Mouse (Mus musculus): ENCODE measurements at regions not wholly inside any gene's neighbourhood (a gene's known extent, or its start where the extent isn't known, plus 50 kb on each side); places are given as distances from the start of the nearest gene placed in this dataset.

DNA sequence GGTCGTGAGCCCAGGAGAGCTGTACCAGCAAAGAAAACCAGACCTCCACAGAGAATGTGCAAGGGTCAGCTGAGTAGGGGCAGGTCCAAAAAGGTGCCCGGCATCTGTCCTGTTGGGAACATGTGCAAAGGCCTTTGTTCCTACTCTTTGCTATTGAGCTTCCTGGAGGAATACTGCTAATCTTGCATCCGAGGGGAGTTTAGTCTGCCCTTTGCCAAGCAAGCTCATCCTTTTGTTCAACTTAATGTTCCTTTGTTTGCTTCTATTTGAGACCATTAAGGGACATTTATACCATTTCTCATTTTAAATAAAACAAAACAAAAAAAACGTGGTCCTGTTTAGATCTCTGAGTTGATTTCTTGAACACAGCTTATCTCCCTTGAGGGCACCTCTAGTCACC, 166.6 kb downstream of the Dact1 start:
- intact Hi-C loops (cut with DNase I), result no loop called here

DNA sequence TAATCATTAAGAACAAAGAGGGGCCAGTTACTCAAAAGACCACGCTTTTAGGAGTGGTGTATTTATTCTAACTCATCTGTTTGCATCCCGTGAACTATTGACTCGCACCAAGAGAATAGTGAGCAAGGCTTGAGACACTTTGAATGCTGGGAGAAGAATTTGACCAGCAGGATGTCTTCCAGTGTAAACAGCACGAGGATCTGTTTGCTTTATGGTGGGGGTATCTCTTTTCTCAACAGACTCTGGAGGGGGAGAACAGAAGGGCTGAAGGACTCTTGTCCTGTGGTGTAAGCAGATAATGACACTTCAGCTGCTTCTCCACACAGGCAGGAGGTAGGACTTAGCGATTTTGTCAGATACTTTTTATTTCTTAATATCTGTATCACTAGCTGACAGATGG, 168.0 kb downstream of the Dact1 start:
- intact Hi-C loops (cut with DNase I), result no loop called here
- DNase-seq, result no peak

More for the DNA sequence above, 166.6 kb downstream of the Dact1 start:
- DNase-seq, result no peak

DNA sequence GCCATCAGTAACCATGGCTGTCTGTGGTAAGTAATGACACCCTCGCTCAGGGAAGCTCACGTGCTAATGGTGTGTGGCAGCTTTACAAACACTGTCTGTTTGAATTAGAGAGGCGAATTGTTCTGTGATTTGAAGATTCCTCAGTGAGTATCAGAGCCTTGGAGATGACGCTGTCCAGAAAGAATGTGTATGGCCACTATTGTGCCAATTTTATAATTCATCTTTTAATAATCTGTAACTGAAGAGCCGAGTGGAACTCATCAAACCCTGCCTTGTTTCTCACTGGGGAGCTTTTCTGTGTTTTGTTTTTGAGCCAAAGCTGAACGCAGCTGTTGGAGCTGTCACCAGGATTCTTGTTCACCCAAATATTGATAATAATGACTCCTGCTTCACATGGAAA, 171.7 kb downstream of the Dact1 start:
- DNase-seq, result peak in 1 of 2 experiments; percentile 27
- intact Hi-C loops (cut with DNase I), result no loop called here

DNA sequence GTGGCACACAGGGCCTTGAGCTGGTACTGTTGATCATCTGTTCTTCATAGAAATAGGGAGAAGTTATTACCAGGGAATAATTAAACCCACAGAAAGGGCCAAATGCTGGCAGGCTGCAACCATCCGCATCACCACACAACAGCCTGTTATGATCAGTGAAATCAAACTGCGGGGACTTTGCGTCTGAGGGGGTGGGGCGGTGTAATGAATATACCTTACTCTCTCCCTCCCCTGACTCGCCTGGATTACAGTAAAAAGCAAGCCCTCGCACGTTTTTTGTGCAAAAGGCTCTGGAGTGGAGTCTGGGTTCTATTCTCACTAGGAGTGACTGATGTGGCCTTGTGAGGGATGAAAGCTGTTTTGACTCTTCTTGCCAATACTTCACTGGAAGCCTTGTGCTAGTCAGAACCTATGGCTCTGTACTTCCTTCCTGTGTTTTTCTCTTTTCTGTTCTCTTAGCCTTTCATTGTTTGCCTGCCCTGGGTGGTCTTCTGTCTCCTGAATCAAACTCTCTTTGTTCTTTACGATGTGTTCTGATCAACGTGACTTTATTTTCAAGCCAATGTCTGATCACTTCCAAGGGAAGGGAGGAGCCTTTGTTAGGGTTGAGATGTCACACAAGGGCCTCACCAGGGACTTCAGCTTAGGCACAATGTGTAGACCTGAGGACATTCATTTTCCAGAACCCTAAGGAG, 172.4 kb downstream of the Dact1 start:
- intact Hi-C loops (cut with DNase I), result no loop called here

DNA sequence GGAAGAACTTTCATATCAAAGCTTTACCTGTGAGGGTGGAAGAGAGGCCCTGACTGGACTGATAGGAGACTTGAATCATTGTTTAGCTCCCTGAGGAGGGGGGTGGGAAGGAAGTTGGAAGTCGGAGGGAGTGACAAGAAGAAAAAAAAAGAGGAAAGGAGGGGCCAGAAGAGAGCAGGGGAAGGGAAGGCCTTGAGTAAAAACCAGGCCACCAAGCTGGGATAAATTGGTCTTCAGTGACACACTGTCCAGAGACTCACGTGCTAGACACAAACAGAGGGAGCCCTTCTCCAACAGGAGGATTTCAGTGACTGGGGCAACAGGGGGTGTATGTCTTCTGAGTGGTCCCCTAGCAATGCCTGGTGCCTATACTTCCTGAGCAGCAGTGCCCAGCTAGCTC, 172.9 kb downstream of the Dact1 start:
- intact Hi-C loops (cut with DNase I), result no loop called here
- no peak for DNase-seq

More for the DNA sequence above, 172.4 kb downstream of the Dact1 start:
- no peak for DNase-seq

DNA sequence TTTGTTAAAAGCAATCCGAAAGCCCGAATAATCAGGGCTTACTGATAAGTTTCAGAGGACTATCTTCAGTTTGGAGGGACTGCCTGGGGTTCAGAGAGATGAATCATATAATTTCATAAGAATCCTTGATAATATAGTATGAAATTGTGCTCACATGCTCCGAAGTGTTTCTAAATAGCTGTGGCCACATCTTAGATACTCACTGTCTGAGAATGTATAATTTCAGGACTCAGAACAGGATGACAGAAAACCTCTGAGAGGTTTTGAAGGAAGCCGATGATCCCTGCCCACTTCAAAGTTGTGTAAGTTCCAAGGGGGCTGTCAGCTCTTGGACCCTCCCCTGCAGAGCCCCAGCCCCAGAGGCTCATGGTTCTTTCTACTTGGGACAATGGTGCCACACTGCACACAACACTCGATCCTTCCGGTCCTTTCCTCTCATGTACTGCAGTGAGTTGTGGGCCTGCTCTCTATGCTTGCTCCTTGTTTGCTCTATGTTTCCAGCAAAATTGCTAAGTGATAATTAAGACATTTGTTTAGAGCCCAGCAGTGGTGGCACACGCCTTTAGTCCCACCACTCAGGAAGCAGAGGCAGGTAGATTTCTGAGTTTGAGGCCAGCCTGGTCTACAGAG, 174.0 kb downstream of the Dact1 start:
- no peak for DNase-seq
- intact Hi-C loops (cut with DNase I), result no loop called here

DNA sequence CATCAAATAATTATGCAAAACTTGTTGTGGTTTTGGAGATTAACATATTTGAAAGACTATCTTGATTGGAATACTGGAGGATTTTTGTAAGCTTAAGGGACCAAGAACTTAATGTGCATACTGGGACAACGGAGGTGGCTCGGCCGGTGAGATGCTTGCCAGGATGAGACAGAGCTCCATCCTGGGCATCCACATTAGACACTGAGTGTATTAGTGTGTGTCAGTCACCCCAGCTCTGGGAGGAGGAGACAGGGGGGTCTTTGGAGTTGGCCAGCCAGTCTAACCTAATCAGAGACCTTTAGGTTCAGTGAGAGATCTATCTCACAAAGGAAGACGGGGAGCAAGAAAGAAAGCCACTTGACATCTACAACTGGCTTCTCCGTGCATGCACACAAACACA, 174.6 kb downstream of the Dact1 start:
- intact Hi-C loops (cut with DNase I), result no loop called here
- DNase-seq, result no peak

DNA sequence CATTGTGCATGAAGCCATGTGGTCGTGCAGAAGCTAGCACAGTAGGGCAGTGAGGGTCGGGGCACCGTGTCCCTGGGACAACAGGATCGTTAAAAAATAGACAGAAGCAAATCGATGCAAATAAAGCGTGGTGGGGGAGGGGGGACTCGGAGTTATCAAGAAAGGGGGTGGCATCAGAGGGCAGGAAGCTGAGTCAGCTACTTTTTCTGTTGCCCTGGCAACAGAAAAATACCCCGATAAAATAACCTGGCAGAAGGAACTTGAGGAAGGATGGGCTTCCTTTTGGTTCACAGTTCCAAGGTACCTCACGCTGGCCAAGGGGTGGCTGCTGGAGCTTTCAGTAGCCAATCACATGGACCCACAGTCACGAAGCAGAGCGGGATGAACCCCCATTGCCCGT, 176.4 kb downstream of the Dact1 start:
- intact Hi-C loops (cut with DNase I), result no loop called here

DNA sequence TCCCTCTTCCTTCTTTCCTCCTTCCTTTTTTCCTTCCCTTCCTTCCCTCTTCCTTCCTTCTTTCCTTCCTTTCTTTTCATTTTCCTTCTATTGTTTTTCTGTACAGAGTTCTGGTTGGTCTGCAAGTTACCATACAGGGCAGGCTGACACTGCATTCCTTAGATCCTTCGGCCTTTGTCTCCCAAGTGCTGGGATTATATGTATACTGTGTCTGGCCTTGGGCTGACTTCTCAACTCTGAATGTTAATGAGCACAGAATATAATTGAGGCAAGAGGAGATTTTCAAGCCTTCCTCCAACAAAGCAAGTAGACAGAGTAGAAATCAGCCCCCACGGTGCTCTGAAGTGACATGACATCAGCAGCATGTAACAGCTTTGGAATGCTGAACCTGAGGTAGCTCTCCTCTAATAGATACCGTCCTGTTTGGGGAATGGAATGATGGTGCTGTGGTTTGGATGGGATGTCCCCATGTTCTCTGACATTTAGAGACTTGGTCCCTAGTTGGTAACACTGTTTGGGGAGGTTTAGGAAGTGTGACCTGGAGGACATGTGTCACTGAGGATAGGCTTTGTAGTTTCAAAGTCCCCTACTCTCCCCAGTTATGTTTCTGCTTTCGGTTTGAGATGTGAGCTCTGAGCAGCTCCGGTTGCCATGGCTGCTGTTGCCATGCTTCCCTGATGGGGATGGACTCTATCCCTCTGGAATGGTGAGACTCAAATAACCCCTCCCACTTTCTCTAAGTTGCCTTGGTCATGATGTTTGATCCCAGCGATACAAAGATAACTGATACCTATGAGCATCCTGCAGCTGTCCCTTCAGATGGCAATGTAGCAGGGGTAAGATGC, 178.1 kb downstream of the Dact1 start:
- no peak for DNase-seq
- intact Hi-C loops (cut with DNase I), result no loop called here

More for the DNA sequence above, 176.4 kb downstream of the Dact1 start:
- DNase-seq, result no peak

DNA sequence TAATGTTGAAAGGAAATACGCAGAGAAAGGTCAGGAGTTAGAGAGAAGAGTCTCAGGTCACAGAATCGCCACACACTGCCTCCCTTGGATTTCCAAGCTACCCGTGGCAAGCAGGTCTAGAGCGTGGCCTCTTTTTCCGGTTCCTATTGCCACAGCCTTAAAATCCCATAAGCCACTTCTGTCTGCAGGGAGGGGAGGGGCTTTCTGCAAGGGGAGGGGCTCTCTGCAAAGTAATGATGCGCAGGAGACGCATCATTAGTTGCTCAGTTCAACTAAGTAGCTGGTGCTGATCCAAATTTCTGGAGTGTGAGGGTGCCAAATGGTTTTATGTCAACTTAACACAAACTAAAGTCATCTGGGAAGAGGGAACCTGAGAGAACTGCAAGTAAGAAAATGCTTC, 179.6 kb downstream of the Dact1 start:
- intact Hi-C loops (cut with DNase I), result no loop called here
- DNase-seq, result no peak

DNA sequence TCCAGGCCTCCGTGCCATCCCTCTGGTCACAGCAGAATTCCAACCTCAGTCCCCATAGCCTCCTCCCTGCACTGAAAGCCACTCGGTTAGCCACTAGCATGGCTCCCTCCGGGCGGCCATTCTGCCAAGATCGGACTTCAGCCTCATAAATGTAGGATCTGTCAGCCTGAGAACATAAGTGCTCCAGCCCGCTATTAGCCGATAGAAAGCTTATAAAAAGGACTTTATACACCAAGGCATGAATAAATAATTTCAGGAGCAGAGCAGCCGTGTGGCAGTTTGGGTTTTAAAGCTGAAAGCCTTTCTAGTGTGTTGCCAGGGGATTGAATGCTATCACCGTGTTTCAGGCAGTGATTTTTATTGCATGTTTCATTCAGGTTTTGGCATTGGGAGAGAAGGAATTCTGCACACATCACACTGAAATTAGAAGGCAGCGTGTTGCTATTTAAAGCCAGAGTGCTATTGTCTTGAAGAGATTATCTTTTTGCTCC, 185.2 kb downstream of the Dact1 start:
- intact Hi-C loops (cut with DNase I), result no loop called here
- DNase-seq, result no peak

DNA sequence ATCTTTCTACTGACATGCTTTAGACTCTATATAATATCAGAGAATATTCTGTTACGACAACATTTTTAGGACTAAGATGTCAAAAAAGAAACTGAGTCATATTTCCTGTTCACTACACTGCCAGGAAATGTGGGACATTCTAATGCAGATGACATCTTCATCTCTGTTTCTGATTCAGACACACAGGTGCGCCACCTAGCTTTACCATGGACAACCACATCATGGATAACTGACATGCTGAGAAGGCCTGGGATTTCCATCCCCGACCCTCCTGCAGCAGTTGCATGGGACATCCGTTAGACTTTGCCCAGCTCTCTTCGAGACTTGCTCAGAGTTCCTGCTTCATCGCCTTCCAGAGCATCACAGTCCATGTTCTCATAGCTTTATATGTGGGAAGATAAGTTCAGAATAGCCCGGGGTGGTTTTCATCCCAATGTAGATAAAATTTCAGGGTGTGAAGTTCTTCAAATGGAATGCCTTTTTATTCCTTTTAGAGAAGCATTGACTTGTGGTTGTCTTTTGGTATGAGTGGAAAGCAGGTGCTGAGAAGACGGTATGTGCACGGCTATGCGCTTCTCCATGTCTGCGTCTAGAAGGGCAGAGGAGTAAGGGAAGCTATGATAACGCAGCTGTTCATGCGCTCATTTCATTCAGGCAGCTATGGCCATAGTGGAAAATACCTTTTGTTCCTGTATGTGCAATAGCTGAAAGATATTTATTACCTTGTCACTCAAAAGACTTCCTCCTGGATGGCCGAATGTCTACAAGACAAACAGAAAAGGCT, 188.8 kb downstream of the Dact1 start:
- DNase-seq, result no peak

DNA sequence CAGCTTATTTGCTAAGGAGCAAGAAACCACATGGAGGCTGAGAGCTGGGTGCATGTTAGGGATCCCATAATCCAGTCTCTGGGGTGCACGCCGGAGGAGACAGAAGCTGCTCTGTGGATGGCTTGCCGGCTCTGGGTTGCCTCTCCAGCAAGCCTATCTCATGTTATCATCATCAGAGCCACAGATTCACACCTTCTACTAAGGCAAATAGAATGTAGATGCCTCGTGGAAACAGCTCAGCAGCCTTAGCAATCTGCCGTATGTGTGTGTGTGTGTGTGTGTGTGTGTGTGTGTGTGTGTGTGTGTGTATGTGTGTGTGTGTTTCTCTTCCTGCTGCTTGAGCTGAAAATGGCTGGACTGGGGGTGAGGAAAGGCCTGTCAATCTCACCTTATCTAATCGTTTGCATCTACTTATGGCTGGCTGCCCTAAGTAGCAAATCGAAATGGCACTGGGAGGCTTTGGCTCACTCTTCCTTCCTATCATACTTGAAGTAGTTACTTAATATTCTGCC, 191.7 kb downstream of the Dact1 start:
- intact Hi-C loops (cut with DNase I), result no loop called here
- DNase-seq, result no peak

More for the DNA sequence above, 188.8 kb downstream of the Dact1 start:
- intact Hi-C loops (cut with DNase I), result loop anchor here (2.0 kb wide), 1 partner anchor 188 kb away; no protein-coding TSS in a partner anchor

DNA sequence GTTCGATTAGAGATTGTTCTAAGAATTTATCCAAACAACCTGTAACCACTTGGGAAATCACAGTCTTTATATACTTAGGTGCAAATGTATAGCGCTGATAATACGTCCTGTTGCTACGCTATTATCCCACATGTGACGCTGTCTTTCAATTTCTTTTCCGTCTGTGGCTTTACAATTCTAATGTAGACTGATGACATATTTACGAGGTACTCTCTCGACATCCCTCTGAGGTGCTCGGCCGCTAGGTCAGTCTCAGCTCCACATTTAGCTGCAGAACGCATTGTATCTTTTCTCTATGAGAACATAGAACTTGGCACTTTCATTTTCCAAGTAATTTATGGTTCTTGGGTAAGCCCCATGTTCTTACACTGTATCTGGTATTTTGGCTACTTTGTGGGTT, 193.6 kb downstream of the Dact1 start:
- DNase-seq, result no peak
- intact Hi-C loops (cut with DNase I), result no loop called here

DNA sequence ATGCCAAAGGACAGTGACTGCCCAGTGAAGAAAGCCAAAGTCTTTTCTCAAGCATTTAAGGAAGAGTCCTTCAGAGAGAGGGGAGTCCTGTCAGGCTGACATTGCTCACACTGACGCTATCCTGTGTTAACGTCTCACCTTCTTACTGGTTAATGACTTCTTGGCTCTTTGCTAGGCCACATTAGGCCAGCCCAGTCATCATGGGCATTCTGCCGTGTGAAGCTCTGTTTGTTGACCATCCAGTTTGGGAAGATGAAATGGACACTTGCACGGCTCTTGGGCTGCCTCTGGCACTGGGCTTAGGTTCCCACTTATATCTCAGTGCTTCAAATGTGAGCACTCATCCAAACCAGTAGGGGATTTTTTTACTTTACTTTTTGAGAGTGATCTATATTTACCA, 196.5 kb downstream of the Dact1 start:
- no peak for DNase-seq
- intact Hi-C loops (cut with DNase I), result no loop called here

DNA sequence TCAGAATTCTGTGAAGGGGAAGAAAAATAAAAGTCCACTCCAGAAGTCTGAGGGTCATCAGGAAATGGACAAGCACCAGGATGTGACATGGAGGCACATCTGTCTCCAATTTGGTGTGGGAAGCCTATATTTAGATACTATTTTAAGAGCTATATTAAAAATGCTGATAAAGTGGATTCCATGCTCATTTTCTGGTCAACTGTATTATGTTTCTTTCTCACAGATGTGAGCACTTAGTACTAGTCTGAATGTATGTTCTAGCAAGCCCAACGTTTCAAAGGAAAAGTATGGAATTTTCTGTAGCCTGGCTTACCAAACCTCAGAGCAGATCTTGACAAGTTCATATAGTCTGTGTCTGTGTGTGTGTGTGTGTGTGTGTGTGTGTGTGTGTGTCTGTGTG, 197.0 kb downstream of the Dact1 start:
- no peak for DNase-seq
- intact Hi-C loops (cut with DNase I), result no loop called here

DNA sequence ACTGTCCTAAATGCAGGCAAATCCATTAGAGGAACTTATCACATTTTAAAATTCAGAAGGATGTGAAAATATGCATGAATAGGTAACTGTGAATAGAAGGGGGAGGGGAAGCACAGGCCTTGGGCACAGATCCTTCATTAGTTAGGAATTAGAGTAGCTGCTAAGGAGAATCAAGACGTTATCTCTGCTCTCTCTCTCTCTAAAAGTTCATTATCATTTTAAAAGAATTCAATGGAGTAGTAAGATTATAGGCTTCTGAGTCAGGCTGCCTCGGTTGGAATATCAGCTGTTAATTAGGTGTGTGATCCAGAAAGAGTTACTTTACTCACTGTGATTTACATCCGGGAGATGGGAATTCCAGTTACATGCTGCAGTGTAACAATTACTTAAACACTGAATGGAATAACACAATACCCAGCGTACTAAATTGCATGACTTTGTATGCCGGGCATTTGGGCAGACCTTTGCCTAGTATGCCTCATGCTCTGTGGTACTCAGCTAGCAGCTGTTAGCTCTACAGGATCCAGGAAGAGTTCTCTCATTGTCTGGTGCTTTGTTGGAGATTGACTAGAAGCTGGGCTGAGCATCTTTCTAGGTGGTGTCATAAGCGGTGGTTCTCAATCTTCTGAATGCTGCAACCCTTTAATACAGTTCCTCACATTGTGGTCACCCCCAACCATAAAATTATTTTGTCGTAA, 203.4 kb downstream of the Dact1 start:
- intact Hi-C loops (cut with DNase I), result no loop called here

DNA sequence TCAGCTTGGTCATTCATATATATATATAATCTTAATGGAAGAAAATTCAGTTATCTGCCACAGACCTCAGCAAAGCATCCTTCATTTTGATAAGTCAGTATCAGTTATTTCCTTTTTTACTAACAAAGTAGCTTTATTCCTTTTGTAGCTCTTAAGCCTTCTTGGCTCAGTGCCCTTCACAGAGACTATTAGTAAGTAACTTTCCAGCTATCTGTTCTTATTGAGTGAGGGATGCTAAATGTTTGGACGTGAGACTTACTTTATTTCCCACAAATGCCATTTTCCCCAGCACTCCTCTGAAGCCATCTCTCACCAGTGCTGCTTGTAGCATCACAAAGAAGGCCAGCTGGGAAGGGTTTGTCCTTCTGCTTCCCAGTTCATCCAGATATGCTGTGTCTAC, 209.8 kb downstream of the Dact1 start:
- intact Hi-C loops (cut with DNase I), result no loop called here
- DNase-seq, result no peak

More for the DNA sequence above, 203.4 kb downstream of the Dact1 start:
- DNase-seq, result no peak

DNA sequence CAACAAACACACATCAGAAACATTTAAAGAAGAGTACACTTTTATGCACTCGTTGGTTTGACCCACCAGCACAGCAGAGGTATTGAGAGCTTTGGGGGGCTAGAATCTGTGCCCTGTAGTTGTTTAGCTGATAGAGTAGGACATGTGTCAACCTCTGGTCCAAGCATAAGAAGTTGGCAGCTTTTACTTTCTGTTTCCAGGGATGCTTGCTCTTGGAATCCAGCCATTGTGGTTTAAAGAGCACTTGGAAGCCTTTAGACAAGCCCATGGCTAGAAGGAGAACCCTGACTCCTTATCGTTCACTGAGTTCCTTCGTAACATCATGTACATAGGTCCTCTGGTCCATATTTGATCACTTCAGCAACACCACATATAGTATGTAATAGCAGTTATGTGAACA, 212.3 kb downstream of the Dact1 start:
- intact Hi-C loops (cut with DNase I), result no loop called here
- no peak for DNase-seq

DNA sequence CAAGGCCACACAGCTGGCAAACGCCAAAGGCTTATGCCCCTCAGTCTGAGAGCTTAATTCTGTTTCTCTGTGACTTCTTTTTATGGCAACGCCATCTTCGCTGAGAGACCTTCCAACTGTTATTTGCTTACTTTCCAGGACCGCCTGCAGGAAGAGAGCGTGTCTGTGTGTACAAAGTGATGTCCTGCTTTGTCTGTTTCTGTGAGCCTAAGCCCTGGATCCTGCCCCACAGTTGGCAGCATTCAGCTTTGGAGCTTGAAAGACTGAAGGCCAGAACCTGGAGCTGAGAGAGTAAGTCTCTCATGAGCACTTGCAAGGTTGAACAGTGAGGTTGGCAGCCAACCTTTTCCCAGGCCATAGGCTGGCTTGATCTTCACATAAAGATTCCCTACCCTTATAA, 212.8 kb downstream of the Dact1 start:
- DNase-seq, result no peak
- intact Hi-C loops (cut with DNase I), result no loop called here

All from heart, postnatal 14 days (tissue).